ENCODE assay signal across 9 mouse cellular contexts in the genomic region with DNA sequence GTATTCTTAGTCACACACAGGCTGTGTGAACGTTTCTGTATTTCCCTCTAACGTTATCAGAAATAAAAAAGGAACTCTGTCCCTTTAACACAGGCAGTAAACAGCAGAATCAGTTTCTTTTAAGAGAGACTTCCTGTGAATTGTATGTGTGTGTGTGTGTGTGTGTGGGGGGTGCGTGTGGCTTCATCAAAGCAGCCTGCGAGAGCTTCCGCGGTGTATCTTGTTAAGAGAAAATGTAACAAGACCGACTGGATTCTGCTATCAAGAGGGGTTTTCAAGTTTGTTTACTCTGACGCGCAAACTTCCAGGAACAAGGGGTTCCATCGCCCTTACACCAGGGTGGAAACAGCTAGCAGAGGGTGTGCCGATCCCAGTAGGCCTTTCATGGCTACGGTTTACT.
DNase-seq lines count a peak whose midpoint lies in the region; ATAC-seq lines count a peak whose summit lies in the region.
"Had no signal": no experiment of that assay in that cellular context is flagged by ENCODE, and none has a peak within 500 bp of the region (broad histone marks: within the 10 kb centered on the region; RNA-seq: fewer than 3 reads in every experiment).

No protein-coding gene starts in this region.

- peak; percentile 11 for DNase-seq in forebrain, embryonic 14.5 days (ENCODE audit: low spot score)
- no peak for DNase-seq in forebrain, embryonic 11.5 days (ENCODE audit: low spot score)
- peak; percentile 31 for DNase-seq in embryonic facial prominence, embryonic 14.5 days (ENCODE audit: low spot score)
- DNase-seq in spleen, postnatal 36 days (ENCODE audit: low spot score in 2 of 2): peak; percentile 61 to 76
- no peak for DNase-seq in forebrain, embryonic 10.5 days (ENCODE audit: extremely low spot score, low spot score)
- DNase-seq: cerebellum, adult 18-20 months had no signal

- WGBS in forebrain, embryonic 14.5 days: 65% methylated on average over 12 of the region's 12 CpGs
- WGBS in forebrain, embryonic 11.5 days: 73% methylated on average over 12 of the region's 12 CpGs
- WGBS in embryonic facial prominence, embryonic 14.5 days: 37% methylated on average over 12 of the region's 12 CpGs
- WGBS in liver, embryonic 15.5 days (ENCODE audit: insufficient replicate concordance): 16% methylated on average over 12 of the region's 12 CpGs
- WGBS in hindbrain, embryonic 16.5 days: 66% methylated on average over 12 of the region's 12 CpGs
- WGBS in forebrain, embryonic 10.5 days: 75% methylated on average over 12 of the region's 12 CpGs

- H3K9ac ChIP-seq in forebrain, embryonic 14.5 days (ENCODE audit: low read length): no peak overlapping the region
- H3K9ac ChIP-seq in forebrain, embryonic 11.5 days (ENCODE audit: low read length): no peak overlapping the region
- H3K9ac ChIP-seq in embryonic facial prominence, embryonic 14.5 days (ENCODE audit: low read depth, low read length): no peak overlapping the region
- no peak overlapping the region for H3K9ac ChIP-seq in liver, embryonic 15.5 days
- no peak overlapping the region for H3K9ac ChIP-seq in hindbrain, embryonic 16.5 days (ENCODE audit: low read depth, low read length)

- no peak overlapping the region for H3K27ac ChIP-seq in forebrain, embryonic 14.5 days (ENCODE audit: low read depth, low read length)
- no peak overlapping the region for H3K27ac ChIP-seq in forebrain, embryonic 11.5 days (ENCODE audit: low read depth, low read length)
- no peak overlapping the region for H3K27ac ChIP-seq in embryonic facial prominence, embryonic 14.5 days (replicated peaks; ENCODE audit: low read depth, low read length)
- H3K27ac ChIP-seq in liver, embryonic 15.5 days (replicated peaks): no peak overlapping the region
- no peak overlapping the region for H3K27ac ChIP-seq in hindbrain, embryonic 16.5 days (ENCODE audit: low read depth, low read length)
- H3K27ac ChIP-seq in forebrain, embryonic 10.5 days: no peak overlapping the region

- no peak overlapping the region for H3K4me3 ChIP-seq in forebrain, embryonic 14.5 days (ENCODE audit: low read depth, low read length)
- no peak overlapping the region for H3K4me3 ChIP-seq in forebrain, embryonic 11.5 days (ENCODE audit: low read depth, low read length)
- H3K4me3 ChIP-seq in embryonic facial prominence, embryonic 14.5 days (ENCODE audit: low read depth, low read length): no peak overlapping the region
- H3K4me3 ChIP-seq in liver, embryonic 15.5 days (replicated peaks): no peak overlapping the region
- H3K4me3 ChIP-seq in hindbrain, embryonic 16.5 days (ENCODE audit: low read length): no peak overlapping the region
- H3K4me3 ChIP-seq in forebrain, embryonic 10.5 days: no peak overlapping the region

- peaks cover 9% of the 10 kb centered on the region for H3K4me1 ChIP-seq in forebrain, embryonic 14.5 days (ENCODE audit: control insufficient read depth, insufficient read depth, low read length)
- peaks cover 10% of the 10 kb centered on the region; the same call in 1 of the 2 replicates for H3K4me1 ChIP-seq in forebrain, embryonic 11.5 days (replicated peaks; ENCODE audit: control insufficient read depth, insufficient read depth, low read length)
- no peaks in the 10 kb centered on the region for H3K4me1 ChIP-seq in embryonic facial prominence, embryonic 14.5 days (ENCODE audit: control insufficient read depth, insufficient read depth, low read length)
- H3K4me1 ChIP-seq in liver, embryonic 15.5 days (replicated peaks): peaks cover 16% of the 10 kb centered on the region
- no peaks in the 10 kb centered on the region for H3K4me1 ChIP-seq in hindbrain, embryonic 16.5 days (ENCODE audit: control insufficient read depth, insufficient read depth, low read depth, low read length)
- H3K4me1 ChIP-seq in forebrain, embryonic 10.5 days: peaks cover 24% of the 10 kb centered on the region

- no peak overlapping the region for H3K4me2 ChIP-seq in forebrain, embryonic 14.5 days (ENCODE audit: low read length)
- H3K4me2 ChIP-seq in forebrain, embryonic 11.5 days (ENCODE audit: low read depth, low read length, severe bottlenecking): no peak overlapping the region
- peak overlapping the region; percentile 8 for H3K4me2 ChIP-seq in embryonic facial prominence, embryonic 14.5 days (ENCODE audit: low read depth, low read length)
- peak overlapping the region; percentile 13; the same call in 1 of the 2 replicates for H3K4me2 ChIP-seq in liver, embryonic 15.5 days
- no peak overlapping the region for H3K4me2 ChIP-seq in hindbrain, embryonic 16.5 days (ENCODE audit: low read length)

- no peak for ATAC-seq in forebrain, embryonic 14.5 days
- no peak for ATAC-seq in forebrain, embryonic 11.5 days (replicated peaks; ENCODE audit: low FRiP score)
- no peak for ATAC-seq in embryonic facial prominence, embryonic 14.5 days (ENCODE audit: low read depth)
- ATAC-seq in liver, embryonic 15.5 days (ENCODE audit: insufficient read depth): no peak
- no peak for ATAC-seq in hindbrain, embryonic 16.5 days
- no peak for ATAC-seq in cerebellum, adult (ENCODE audit: insufficient number of reproducible peaks, low FRiP score, low TSS enrichment)

- no peaks in the 10 kb centered on the region for H3K27me3 ChIP-seq in forebrain, embryonic 14.5 days (replicated peaks; ENCODE audit: control insufficient read depth, insufficient read depth, low read length)
- no peaks in the 10 kb centered on the region for H3K27me3 ChIP-seq in forebrain, embryonic 11.5 days (ENCODE audit: control insufficient read depth, insufficient read depth, low read length)
- H3K27me3 ChIP-seq in embryonic facial prominence, embryonic 14.5 days (replicated peaks; ENCODE audit: control insufficient read depth, insufficient read depth, low read length): no peaks in the 10 kb centered on the region
- H3K27me3 ChIP-seq in liver, embryonic 15.5 days: no peaks in the 10 kb centered on the region
- no peaks in the 10 kb centered on the region for H3K27me3 ChIP-seq in hindbrain, embryonic 16.5 days (replicated peaks; ENCODE audit: control insufficient read depth, insufficient read depth, low read length)
- H3K27me3 ChIP-seq in forebrain, embryonic 10.5 days (ENCODE audit: poor library complexity, severe bottlenecking): peaks cover 5% of the 10 kb centered on the region

- no peaks in the 10 kb centered on the region for H3K36me3 ChIP-seq in forebrain, embryonic 14.5 days (ENCODE audit: control insufficient read depth, insufficient read depth, low read length)
- no peaks in the 10 kb centered on the region for H3K36me3 ChIP-seq in forebrain, embryonic 11.5 days (ENCODE audit: control insufficient read depth, insufficient read depth, low read length)
- no peaks in the 10 kb centered on the region for H3K36me3 ChIP-seq in embryonic facial prominence, embryonic 14.5 days (ENCODE audit: control insufficient read depth, insufficient read depth, low read length)
- no peaks in the 10 kb centered on the region for H3K36me3 ChIP-seq in liver, embryonic 15.5 days (replicated peaks)
- no peaks in the 10 kb centered on the region for H3K36me3 ChIP-seq in hindbrain, embryonic 16.5 days (ENCODE audit: control insufficient read depth, insufficient read depth, low read length)
- no peaks in the 10 kb centered on the region for H3K36me3 ChIP-seq in forebrain, embryonic 10.5 days (replicated peaks)

- H3K9me3 ChIP-seq in forebrain, embryonic 14.5 days (replicated peaks; ENCODE audit: control insufficient read depth, low read length): no peaks in the 10 kb centered on the region
- H3K9me3 ChIP-seq in forebrain, embryonic 11.5 days (ENCODE audit: control insufficient read depth, low read length): no peaks in the 10 kb centered on the region
- H3K9me3 ChIP-seq in embryonic facial prominence, embryonic 14.5 days (ENCODE audit: control insufficient read depth, low read length): no peaks in the 10 kb centered on the region
- no peaks in the 10 kb centered on the region for H3K9me3 ChIP-seq in liver, embryonic 15.5 days (replicated peaks)
- no peaks in the 10 kb centered on the region for H3K9me3 ChIP-seq in hindbrain, embryonic 16.5 days (ENCODE audit: control insufficient read depth, low read length)
- H3K9me3 ChIP-seq in forebrain, embryonic 10.5 days: no peaks in the 10 kb centered on the region

Comparison
In these comparisons a context has a peak if more than half of its experiments do, and no peak if none do; other contexts are left out.
1. DNase-seq: peak in forebrain, embryonic 14.5 days (single experiment), embryonic facial prominence, embryonic 14.5 days (single experiment) and spleen, postnatal 36 days (2 of 2); none in forebrain, embryonic 11.5 days (single experiment) and forebrain, embryonic 10.5 days (single experiment).
2. H3K4me2 ChIP-seq: peak in embryonic facial prominence, embryonic 14.5 days (single experiment) and liver, embryonic 15.5 days (single experiment); none in forebrain, embryonic 14.5 days (single experiment), forebrain, embryonic 11.5 days (single experiment) and hindbrain, embryonic 16.5 days (single experiment).